Mouse (Mus musculus) stomach, embryonic 16.5 days (tissue): ENCODE data around the gene Zfp512b. TPM values are rescaled to one million over a fixed set of nuclear protein-coding genes. Genes with fewer than 3 reads are reported as not detected.
A peak's percentile ranks its signal among the peaks of the same experiment; 100 is the strongest.

Experiments
- ATAC-seq: fragments of 200-750 bp; cut with Nextera tagmentation; 2 replicates; pipeline ENCODE4 v1.8.0; 2017; ENCODE audit warnings: moderate number of reproducible peaks, moderate TSS enrichment; ENCODE audit not compliant: insufficient read depth, low FRiP score
- H3K27ac ChIP-seq: fragments of 300-500 bp; sonication (generic); 2 replicates; pipeline ENCODE4 v1.5.1; 2014; ENCODE audit warnings: low read length
- H3K27me3 ChIP-seq: fragments of 300-500 bp; sonication (generic); 2 replicates; pipeline ENCODE4 v1.6.1; 2014; ENCODE audit warnings: low read length, control low read depth, mixed read lengths; ENCODE audit not compliant: control insufficient read depth, insufficient read depth
- H3K36me3 ChIP-seq: fragments of 300-500 bp; sonication (generic); 2 replicates; pipeline ENCODE4 v1.6.1; 2014; ENCODE audit warnings: low read length; ENCODE audit not compliant: control insufficient read depth, insufficient read depth
- H3K4me1 ChIP-seq: fragments of 300-500 bp; sonication (generic); 2 replicates; pipeline ENCODE4 v1.6.1; 2014; ENCODE audit warnings: low read length, control low read depth, mixed read lengths; ENCODE audit not compliant: control insufficient read depth, insufficient read depth
- H3K4me2 ChIP-seq: fragments of 300-500 bp; sonication (generic); 2 replicates; pipeline ENCODE4 v1.6.1; 2014; ENCODE audit warnings: low read depth, low read length, mixed read lengths
- H3K4me3 ChIP-seq: fragments of 300-500 bp; sonication (generic); replicated peaks from 2 replicates; pipeline ENCODE4 v1.5.1; 2014; ENCODE audit warnings: mild to moderate bottlenecking, low read length
- H3K9ac ChIP-seq: fragments of 300-500 bp; sonication (generic); 2 replicates; pipeline ENCODE4 v1.6.1; 2014; ENCODE audit warnings: low read length
- H3K9me3 ChIP-seq: fragments of 300-500 bp; sonication (generic); replicated peaks from 2 replicates; pipeline ENCODE4 v1.6.1; 2016; ENCODE audit warnings: low read length, control low read depth; ENCODE audit not compliant: control insufficient read depth
- WGBS: fragments of 180-500 bp; shearing (Covaris S2); extraction: QIAGEN DNeasy Blood & Tissue Kit; methylation state at CpG from one replicate; pipeline ENCODE4 v1.1.7; 2014; 5-methylcytosine and 5-hydroxymethylcytosine counted together
- polyA plus RNA-seq: library from polyadenylated mRNA; unstranded; fragments of >200 nt; fragmentation: Nextera tagmentation; extraction: Ambion mirVana; gene quantifications from 2 replicates; pipeline ENCODE4 v1.2.1, GENCODE M21; 2015

The Zfp512b gene
- polyA plus RNA-seq, 1 experiment from 2014 or later, result 33.8 TPM

DNA sequence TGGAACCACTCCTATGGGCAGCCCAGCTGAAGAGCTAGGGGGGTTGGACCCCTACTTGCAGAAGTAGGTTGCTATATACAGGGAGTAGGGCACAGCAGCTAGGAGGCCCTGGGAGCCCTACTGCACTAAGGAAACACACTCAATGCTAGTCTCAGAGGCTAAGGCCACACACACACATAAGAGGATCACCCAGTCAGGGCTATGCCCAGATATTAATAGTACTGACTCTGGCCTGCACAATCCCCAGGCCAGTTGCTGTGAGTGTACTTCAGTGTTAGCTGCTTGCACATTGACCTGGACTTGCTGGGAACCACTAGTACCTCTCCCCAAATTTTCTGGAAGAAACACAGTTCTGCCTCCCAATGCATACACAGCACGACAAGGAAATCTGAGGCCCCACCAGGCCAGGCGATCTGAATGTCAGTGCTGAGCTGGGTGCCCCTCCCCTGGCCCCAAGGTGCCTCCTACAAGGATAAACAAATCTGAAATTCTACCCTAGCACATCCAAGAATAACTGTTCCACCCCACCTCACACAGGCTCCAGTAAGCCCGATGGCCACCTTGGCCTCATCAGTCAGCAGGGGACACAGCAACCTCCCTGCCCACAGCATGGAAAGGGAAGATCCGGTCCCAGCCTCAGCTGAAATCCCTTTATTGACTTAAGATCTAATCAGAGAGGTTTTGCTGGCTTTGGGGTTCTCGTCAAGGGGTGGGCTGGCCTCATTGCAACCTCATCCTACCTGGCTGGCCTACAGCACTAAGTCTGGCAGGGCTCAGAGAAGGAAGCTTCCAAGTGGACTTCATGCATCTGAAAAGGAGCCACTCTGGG lies 13.6 kb downstream of the Zfp512b start:
- peak overlapping the region; percentile 5; the same call in 1 of the 2 replicates for H3K4me2 ChIP-seq
- H3K9me3 ChIP-seq, result no peaks in the 10 kb centered on the region
- no peak overlapping the region for H3K4me3 ChIP-seq
- peak overlapping the region; percentile 6; the same call in 1 of the 2 replicates for H3K9ac ChIP-seq
- 21% methylated on average over 5 of the region's 5 CpGs for WGBS
- H3K4me1 ChIP-seq, result peaks cover 34% of the 10 kb centered on the region
- no peaks in the 10 kb centered on the region for H3K27me3 ChIP-seq
- no peak for ATAC-seq
- H3K36me3 ChIP-seq, result no peaks in the 10 kb centered on the region
- no peak overlapping the region for H3K27ac ChIP-seq

DNA sequence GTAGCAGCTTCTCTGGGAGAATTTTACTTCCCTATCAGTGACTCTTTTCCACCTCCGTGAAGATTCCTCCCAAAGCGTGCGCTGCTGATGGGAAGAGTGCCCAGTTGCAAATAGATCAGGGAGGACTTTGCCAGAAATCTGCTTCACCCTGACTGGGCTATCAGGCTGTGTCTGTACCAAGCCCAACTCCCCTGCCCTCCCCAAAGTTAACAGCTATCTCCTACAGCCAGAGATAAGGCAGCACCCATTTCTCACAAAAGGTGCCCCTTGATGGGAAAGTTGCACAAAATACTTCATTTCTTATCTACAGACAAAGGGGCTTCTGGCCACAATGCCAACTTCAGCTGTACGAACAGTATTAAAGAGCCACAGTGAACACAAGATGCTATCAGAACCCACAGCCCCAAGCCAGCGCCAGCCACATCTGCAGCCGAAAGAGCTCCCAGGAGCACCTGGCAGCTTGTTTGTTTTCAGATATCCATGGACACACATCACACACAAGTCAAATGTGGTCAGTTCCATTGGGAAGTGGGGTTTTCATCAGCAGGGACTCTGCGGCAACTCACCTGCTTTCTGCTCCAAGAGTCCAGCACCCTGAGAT lies 14.5 kb downstream of the Zfp512b start:
- Histone ChIP-seq H3K9ac (peak overlapping the region; percentile 34), H3K9me3 (no peaks in the 10 kb centered on the region), H3K4me2 (peak overlapping the region; percentile 5; the same call in 1 of the 2 replicates), H3K27ac (no peak overlapping the region), H3K27me3 (no peaks in the 10 kb centered on the region), H3K4me1 (peaks cover 34% of the 10 kb centered on the region), H3K36me3 (peaks cover 3% of the 10 kb centered on the region; the same call in 1 of the 2 replicates), H3K4me3 (no peak overlapping the region)
- ATAC-seq, result no peak
- WGBS, result 63% methylated on average over 7 of the region's 7 CpGs

DNA sequence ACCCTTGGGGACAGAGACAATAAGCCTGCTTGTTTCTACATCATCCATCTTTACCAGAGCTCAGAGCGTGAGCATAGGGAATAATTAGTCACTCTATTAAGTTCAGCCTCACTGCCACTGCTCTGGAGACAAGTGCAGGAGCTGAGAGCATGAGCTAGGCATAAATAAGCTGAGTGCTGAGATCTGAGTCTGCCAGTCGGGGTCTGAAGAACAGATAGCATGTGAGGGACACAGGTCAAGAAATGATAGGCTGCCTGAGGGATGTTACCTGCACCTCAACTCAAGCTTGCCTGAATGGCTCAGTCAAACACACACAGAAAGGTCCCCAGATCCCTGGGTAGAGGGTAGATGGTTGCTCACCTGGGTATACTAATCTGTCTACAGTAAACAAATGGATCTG lies 15.5 kb downstream of the Zfp512b start:
- WGBS, result 61% methylated on average over 2 of the region's 2 CpGs
- H3K36me3 ChIP-seq, result peaks cover 7% of the 10 kb centered on the region; the same call in 1 of the 2 replicates
- ATAC-seq, result no peak

DNA sequence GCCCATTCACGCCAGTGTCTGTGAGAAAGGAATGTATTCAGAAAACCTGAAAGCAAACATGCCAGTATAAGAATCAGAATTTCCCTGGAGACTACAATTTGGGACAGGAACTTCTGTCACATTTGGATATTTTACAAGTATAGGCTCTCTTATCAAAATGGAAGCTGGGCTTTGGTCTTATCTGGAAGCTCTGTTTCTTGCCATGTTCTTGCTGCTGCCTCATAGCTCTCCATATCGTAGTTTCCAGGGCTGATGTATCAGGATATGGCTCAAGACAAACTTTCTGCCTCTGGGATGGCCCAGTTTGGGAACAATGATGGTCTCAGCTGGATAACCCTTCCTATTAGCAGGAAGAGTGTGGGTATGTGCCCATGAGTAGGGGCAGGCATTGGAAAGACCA lies 16.0 kb downstream of the Zfp512b start:
- H3K36me3 ChIP-seq, result peaks cover 7% of the 10 kb centered on the region; the same call in 1 of the 2 replicates
- 87% methylated on average over 2 of the region's 2 CpGs for WGBS
- no peak overlapping the region for H3K9ac ChIP-seq
- no peak overlapping the region for H3K27ac ChIP-seq
- no peaks in the 10 kb centered on the region for H3K9me3 ChIP-seq
- no peak overlapping the region for H3K4me3 ChIP-seq
- no peaks in the 10 kb centered on the region for H3K27me3 ChIP-seq
- H3K4me1 ChIP-seq, result peaks cover 31% of the 10 kb centered on the region
- no peak for ATAC-seq
- H3K4me2 ChIP-seq, result no peak overlapping the region

More for the DNA sequence above, 15.5 kb downstream of the Zfp512b start:
- H3K27ac ChIP-seq, result no peak overlapping the region
- H3K27me3 ChIP-seq, result no peaks in the 10 kb centered on the region
- H3K4me1 ChIP-seq, result peaks cover 31% of the 10 kb centered on the region
- H3K4me2 ChIP-seq, result no peak overlapping the region
- no peaks in the 10 kb centered on the region for H3K9me3 ChIP-seq
- no peak overlapping the region for H3K4me3 ChIP-seq
- no peak overlapping the region for H3K9ac ChIP-seq

DNA sequence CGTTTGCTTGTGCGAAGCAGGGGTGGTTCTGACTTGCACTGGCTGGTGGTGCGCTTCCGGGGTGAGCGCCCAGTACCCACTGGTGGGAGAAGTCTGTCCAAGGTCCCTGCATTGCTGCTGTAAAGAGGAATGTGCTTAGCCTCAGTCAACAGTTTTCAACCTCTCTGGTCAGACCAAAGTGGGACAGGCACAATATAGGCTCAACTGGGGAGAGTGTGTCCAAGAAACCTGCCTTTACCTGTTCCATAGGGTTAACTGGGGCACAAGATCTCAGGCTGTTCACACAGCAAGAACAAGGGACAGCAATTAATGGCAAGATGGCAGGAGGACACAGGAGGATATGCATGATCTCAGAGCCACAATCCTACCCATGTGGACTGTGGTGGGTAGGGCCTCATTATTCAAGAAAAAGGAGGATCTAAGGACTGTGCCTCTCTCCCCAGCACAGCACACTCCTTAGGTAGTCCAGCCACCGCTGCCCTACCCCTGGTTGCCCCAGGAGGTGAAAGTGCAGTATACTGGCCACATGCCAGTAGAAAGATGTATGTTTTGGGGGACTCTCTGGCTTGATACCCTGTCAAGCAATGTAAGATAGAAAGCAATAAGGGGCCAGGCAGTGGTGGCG lies 17.6 kb downstream of the Zfp512b start:
- no peak overlapping the region for H3K27ac ChIP-seq
- H3K36me3 ChIP-seq, result peaks cover 7% of the 10 kb centered on the region; the same call in 1 of the 2 replicates
- WGBS, result 92% methylated on average over 7 of the region's 7 CpGs
- peaks cover 23% of the 10 kb centered on the region for H3K4me1 ChIP-seq
- no peak overlapping the region for H3K4me3 ChIP-seq
- ATAC-seq, result no peak
- H3K4me2 ChIP-seq, result no peak overlapping the region
- H3K9ac ChIP-seq, result no peak overlapping the region
- no peaks in the 10 kb centered on the region for H3K9me3 ChIP-seq
- no peaks in the 10 kb centered on the region for H3K27me3 ChIP-seq

DNA sequence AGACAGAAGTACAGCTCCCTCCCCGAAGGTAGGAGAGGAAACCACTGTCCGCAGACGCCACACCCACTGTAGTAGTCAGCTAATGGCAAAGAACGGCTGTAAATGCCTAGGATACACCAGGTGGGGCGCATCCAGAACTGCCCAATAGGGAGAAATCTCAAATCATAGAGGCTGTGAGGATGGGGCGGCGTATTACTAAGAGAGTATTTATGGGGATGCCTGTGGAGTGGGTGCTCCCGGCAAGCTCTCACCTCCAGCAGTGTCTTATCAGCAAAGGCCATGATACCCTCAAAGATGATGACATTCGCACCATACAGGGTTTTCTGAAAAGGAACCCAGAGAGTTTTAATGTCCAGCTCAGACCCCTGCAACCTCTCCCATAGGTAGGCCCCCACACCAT lies 18.6 kb downstream of the Zfp512b start:
- Histone ChIP-seq H3K27me3 (no peaks in the 10 kb centered on the region), H3K4me1 (peaks cover 12% of the 10 kb centered on the region), H3K4me2 (no peak overlapping the region), H3K9ac (no peak overlapping the region), H3K4me3 (no peak overlapping the region), H3K9me3 (no peaks in the 10 kb centered on the region), H3K27ac (no peak overlapping the region), H3K36me3 (peaks cover 7% of the 10 kb centered on the region; the same call in 1 of the 2 replicates)
- WGBS, result 89% methylated on average over 9 of the region's 9 CpGs
- ATAC-seq, result no peak

DNA sequence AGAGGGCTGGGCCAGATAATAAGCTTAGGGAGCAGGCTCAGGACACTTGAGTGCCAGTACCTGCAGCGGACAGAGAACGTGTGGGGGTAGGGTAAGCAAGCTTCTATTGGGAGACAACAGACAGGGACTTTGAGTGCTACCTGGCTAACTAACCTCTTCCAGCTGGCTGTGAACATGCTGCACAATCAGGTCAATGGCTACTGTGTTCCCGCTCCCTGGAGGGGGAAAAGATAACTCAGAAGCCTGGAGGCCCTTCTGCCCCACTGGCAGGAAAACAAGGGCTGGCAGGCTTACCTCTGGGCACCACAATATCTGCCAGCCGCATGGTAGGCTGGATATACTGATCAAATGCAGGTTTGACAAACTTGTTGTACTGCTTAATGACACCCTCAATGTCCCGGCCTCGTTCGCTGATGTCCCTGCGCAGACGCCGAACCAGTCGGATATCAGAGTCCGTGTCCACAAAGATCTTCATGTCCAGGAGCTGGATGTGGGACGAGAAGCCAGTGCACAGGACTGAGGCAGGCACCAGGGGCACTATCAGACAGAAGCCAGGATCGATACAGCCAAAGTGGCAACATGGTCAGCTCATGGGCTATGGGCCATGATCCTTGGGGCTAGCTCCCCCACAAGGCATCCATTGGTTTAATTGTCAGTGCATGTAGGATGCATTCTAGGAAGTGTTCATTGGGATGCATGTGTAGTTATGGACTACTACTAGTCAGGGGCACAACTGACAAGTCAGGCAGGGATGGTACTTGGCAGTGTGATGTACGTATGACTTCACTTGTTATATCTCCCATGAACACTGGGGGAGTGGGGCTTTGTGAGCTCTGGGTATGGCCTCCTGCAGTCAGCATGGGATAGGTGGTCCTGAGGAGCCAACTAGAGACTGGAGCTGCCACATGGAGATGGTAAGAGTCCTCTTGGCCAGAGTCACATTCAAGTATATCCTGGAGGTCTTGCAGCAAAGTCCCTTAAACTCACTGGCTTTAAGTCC lies 19.4 kb downstream of the Zfp512b start:
- Histone ChIP-seq H3K4me2 (no peak overlapping the region), H3K36me3 (peaks cover 7% of the 10 kb centered on the region; the same call in 1 of the 2 replicates), H3K4me3 (no peak overlapping the region), H3K9me3 (no peaks in the 10 kb centered on the region), H3K27me3 (no peaks in the 10 kb centered on the region), H3K4me1 (peaks cover 5% of the 10 kb centered on the region), H3K27ac (no peak overlapping the region), H3K9ac (no peak overlapping the region)
- WGBS, result 94% methylated on average over 15 of the region's 15 CpGs
- no peak for ATAC-seq

DNA sequence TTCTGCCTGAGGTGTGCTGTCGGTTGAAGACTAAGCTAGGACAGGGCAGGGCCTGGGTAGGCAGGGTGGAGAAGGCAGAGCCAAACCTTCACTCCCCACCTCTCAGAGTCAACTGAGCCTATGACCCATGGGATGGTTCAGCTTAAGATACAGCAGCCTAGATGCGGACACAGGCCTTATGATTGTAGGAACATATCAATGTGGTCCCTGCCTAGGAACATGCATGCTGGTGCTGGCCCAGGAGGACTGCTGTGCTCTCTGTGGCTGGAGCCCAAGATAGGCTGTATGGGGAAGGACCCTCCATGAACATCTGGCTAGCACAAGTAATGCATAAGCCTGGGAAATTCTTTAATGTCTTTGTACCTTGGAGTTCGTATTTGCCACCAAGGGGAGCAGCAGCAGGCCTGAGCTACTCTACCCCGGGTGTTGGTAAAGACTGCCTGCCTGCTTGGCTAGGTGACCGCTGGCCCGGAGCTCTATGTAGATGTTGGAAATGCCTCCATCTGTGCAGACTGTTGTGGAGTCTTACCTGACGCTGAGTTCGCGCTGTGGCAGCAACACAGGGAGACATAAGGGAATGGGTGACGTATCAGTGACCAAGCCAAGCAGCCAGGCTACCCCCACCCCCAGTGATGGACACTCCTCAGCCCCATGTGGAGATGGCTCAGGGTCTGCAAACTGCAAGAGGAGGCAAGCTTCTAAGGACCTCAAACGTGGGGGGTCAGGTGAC lies 20.5 kb downstream of the Zfp512b start:
- H3K4me3 ChIP-seq, result no peak overlapping the region
- no peaks in the 10 kb centered on the region for H3K27me3 ChIP-seq
- no peak overlapping the region for H3K9ac ChIP-seq
- no peaks in the 10 kb centered on the region for H3K4me1 ChIP-seq
- peaks cover 7% of the 10 kb centered on the region; the same call in 1 of the 2 replicates for H3K36me3 ChIP-seq
- no peak overlapping the region for H3K4me2 ChIP-seq
- ATAC-seq, result no peak
- no peaks in the 10 kb centered on the region for H3K9me3 ChIP-seq
- no peak overlapping the region for H3K27ac ChIP-seq
- 89% methylated on average over 11 of the region's 11 CpGs for WGBS
